Mouse (Mus musculus) layer of hippocampus, adult 9-10 months (tissue): Measurements from ENCODE around the gene Morn1.

Source experiments
- DNase-seq: peaks from one replicate; pipeline ENCODE4 v3.0.0; 2022; ENCODE audit warnings: low spot score

The Morn1 gene

GRCm38 (mm10) chr4:155140150-155140549 lies 53.8 kb downstream of the Morn1 start:
- no peak for DNase-seq

GRCm38 (mm10) chr4:155140795-155141265 lies 54.5 kb downstream of the Morn1 start:
- no peak for DNase-seq

- no peak for DNase-seq
Observed at GRCm38 (mm10) chr4:155142836-155143235, 56.5 kb downstream of the Morn1 start.

GRCm38 (mm10) chr4:155143411-155143810 lies 57.0 kb downstream of the Morn1 start:
- DNase-seq, result no peak

- no peak for DNase-seq
Observed at GRCm38 (mm10) chr4:155143871-155144502, 57.6 kb downstream of the Morn1 start.

- no peak for DNase-seq
Observed at GRCm38 (mm10) chr4:155144548-155145180, 58.3 kb downstream of the Morn1 start.

GRCm38 (mm10) chr4:155146107-155146823 lies 59.9 kb downstream of the Morn1 start:
- no peak for DNase-seq

- DNase-seq, result no peak
Observed at GRCm38 (mm10) chr4:155148453-155148852, 62.1 kb downstream of the Morn1 start.

- DNase-seq, result no peak
Observed at GRCm38 (mm10) chr4:155148910-155149698, 62.7 kb downstream of the Morn1 start.

- no peak for DNase-seq
Observed at GRCm38 (mm10) chr4:155149941-155150275, 63.5 kb downstream of the Morn1 start.

GRCm38 (mm10) chr4:155150276-155151113 lies 64.1 kb downstream of the Morn1 start:
- DNase-seq, result no peak

GRCm38 (mm10) chr4:155151221-155151788 lies 64.9 kb downstream of the Morn1 start:
- no peak for DNase-seq

- no peak for DNase-seq
Observed at GRCm38 (mm10) chr4:155151845-155152244, 65.5 kb downstream of the Morn1 start.

GRCm38 (mm10) chr4:155152476-155152875 lies 66.1 kb downstream of the Morn1 start:
- DNase-seq, result no peak

GRCm38 (mm10) chr4:155153389-155154072 lies 67.2 kb downstream of the Morn1 start:
- DNase-seq, result no peak

GRCm38 (mm10) chr4:155154986-155155385 lies 68.6 kb downstream of the Morn1 start:
- DNase-seq, result no peak

GRCm38 (mm10) chr4:155156734-155157133 lies 70.4 kb downstream of the Morn1 start:
- DNase-seq, result no peak

- DNase-seq, result no peak
Observed at GRCm38 (mm10) chr4:155157871-155158542, 71.6 kb downstream of the Morn1 start.

GRCm38 (mm10) chr4:155158543-155158917 lies 72.2 kb downstream of the Morn1 start:
- DNase-seq, result no peak
